Mouse (Mus musculus): ENCODE measurements around the gene Mthfd1.
A peak's percentile ranks its signal among the peaks of the same experiment; 100 is the strongest.

Mthfd1 gene

GRCm38 (mm10) chr12:76345759-76346455, 90.8 kb downstream of the Mthfd1 start:
- no peak for DNase-seq (ENCODE audit: low spot score in 2 of 2)

- DNase-seq (ENCODE audit: low spot score in 2 of 2): no peak
These were observed 94.7 kb downstream of the Mthfd1 start for GRCm38 (mm10) chr12:76349680-76350220.

GRCm38 (mm10) chr12:76360868-76361267, 105.8 kb downstream of the Mthfd1 start:
- no peak for DNase-seq (ENCODE audit: low spot score in 2 of 2)

- DNase-seq (ENCODE audit: low spot score in 2 of 2): no peak
These were observed 106.6 kb downstream of the Mthfd1 start for GRCm38 (mm10) chr12:76361405-76362302.

- DNase-seq (ENCODE audit: low spot score in 2 of 2): no peak
These were observed 107.2 kb downstream of the Mthfd1 start for GRCm38 (mm10) chr12:76362303-76362676.

GRCm38 (mm10) chr12:76366276-76366675, 111.2 kb downstream of the Mthfd1 start:
- no peak for DNase-seq (ENCODE audit: low spot score in 2 of 2)

GRCm38 (mm10) chr12:76367096-76367995, 112.2 kb downstream of the Mthfd1 start:
- DNase-seq (ENCODE audit: low spot score in 2 of 2): peak in 1 of 2 experiments; percentile 18

GRCm38 (mm10) chr12:76368201-76368789, 113.2 kb downstream of the Mthfd1 start:
- DNase-seq (ENCODE audit: low spot score in 2 of 2): no peak

- peak in 1 of 2 experiments; percentile 33 for DNase-seq (ENCODE audit: low spot score in 2 of 2)
These were observed 113.7 kb downstream of the Mthfd1 start for GRCm38 (mm10) chr12:76368790-76369205.

Data from heart, adult 9 months (tissue).